Mouse (Mus musculus): ENCODE results near the gene Zfp30.

GRCm38 (mm10) chr7:29768980-29769379 is 14.8 kb upstream of the Zfp30 start:
- no peak for TF ChIP-seq POLR2A (IDR thresholded peaks at IDR 0.05; ENCODE audit: borderline replicate concordance, extremely low read depth, low read depth, low read length)
- TF ChIP-seq CTCF (IDR thresholded peaks at IDR 0.05; ENCODE audit: insufficient read depth, low read length) = no peak
